Mouse (Mus musculus): ENCODE measurements at regions not wholly inside any gene's neighbourhood (a gene's known extent, or its start where the extent isn't known, plus 50 kb on each side); places are given as distances from the start of the nearest gene placed in this dataset.

DNA sequence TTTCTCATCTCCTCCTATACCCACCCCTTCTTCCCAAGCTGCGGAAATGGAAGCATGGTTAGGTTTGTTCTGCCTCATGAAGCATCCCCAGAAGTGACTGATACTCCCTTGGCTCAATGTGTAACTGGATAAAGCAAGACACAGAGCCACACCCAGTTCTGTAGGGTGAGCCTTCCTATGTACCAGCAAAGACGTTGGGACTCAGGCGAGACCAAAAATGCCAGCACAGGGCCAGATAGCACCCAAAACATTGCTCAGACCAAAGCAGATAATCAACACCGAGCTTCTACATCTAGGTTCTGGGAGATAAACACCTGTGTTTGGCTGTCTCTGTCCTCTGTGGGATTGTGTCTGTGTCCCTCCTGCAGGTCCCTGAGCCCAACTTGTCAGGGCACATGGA, 212.8 kb upstream of the Irx3 start:
- no peak for DNase-seq
- no peak overlapping the region for H3K27ac ChIP-seq (ENCODE audit: insufficient read depth, low read depth, low read length)
- 82% methylated on average over 4 of the region's 4 CpGs for WGBS
- H3K4me1 ChIP-seq (ENCODE audit: control insufficient read depth, insufficient read depth, low read length): no peaks in the 10 kb centered on the region
- TF ChIP-seq CTCF (conservative IDR thresholded peaks at IDR 0.05; ENCODE audit: insufficient read depth, insufficient read length, low read depth, low read length): no peak
- TF ChIP-seq POLR2A (IDR thresholded peaks at IDR 0.05; ENCODE audit: low read depth, low read length): no peak
- H3K27me3 ChIP-seq (replicated peaks; ENCODE audit: control insufficient read depth, insufficient read depth, low read length): no peaks in the 10 kb centered on the region; the same call in 1 of the 2 replicates
- no peaks in the 10 kb centered on the region for H3K36me3 ChIP-seq (ENCODE audit: control insufficient read depth, insufficient read depth, low read length)
- no peak overlapping the region for H3K4me3 ChIP-seq (ENCODE audit: insufficient read depth, low read depth, low read length)

DNA sequence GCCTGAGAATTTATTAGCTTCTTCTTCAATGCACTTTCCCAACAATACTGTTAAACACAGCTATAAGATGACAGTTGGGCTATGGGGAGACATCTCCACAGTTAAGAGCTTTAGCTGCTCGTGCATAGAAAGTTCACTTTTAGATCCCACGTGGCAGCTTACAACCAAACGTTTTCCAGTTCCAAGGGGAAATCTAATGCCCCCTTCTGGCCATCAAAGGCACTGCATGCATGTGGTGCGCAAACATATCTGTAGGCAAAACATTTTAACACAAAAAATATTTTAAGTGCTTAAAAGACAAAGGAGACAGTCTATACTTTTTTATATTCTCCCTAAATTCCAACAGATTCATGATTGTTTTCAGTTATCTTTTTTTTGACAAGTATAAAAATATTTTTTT, 211.3 kb upstream of the Irx3 start:
- Histone ChIP-seq H3K27ac (ENCODE audit: insufficient read depth, low read depth, low read length) (no peak overlapping the region), H3K36me3 (ENCODE audit: control insufficient read depth, insufficient read depth, low read length) (no peaks in the 10 kb centered on the region), H3K4me1 (ENCODE audit: control insufficient read depth, insufficient read depth, low read length) (no peaks in the 10 kb centered on the region), H3K4me3 (ENCODE audit: insufficient read depth, low read depth, low read length) (no peak overlapping the region), H3K27me3 (replicated peaks; ENCODE audit: control insufficient read depth, insufficient read depth, low read length) (no peaks in the 10 kb centered on the region; the same call in 1 of the 2 replicates)
- peak; percentile 32; the same call in 1 of the 2 replicates for TF ChIP-seq CTCF (conservative IDR thresholded peaks at IDR 0.05; ENCODE audit: insufficient read depth, insufficient read length, low read depth, low read length)
- TF ChIP-seq POLR2A (IDR thresholded peaks at IDR 0.05; ENCODE audit: low read depth, low read length): no peak
- WGBS: 70% methylated on average over 4 of the region's 4 CpGs
- DNase-seq: no peak

DNA sequence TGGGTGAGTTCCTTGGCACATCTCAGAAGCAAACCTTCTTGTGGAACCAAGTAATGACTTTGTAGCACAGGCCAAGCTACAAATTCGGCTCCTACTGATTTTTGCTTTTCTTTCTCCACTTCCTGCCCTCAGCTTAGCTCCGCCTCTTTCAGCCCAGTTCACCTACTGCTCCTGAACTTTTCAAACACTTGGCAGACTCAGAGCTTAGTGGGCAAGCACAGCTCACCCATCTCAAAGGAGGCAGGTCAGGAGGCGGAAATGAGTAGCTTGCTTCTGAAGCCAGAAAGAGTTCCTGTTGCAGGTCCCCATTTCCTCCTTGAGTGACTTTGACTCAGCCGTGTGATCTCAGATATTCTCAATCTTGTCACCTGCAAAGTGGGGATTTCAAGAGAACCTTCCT, 208.5 kb upstream of the Irx3 start:
- H3K4me3 ChIP-seq (ENCODE audit: insufficient read depth, low read depth, low read length): no peak overlapping the region
- H3K27me3 ChIP-seq (replicated peaks; ENCODE audit: control insufficient read depth, insufficient read depth, low read length): no peaks in the 10 kb centered on the region
- TF ChIP-seq CTCF (conservative IDR thresholded peaks at IDR 0.05; ENCODE audit: insufficient read depth, insufficient read length, low read depth, low read length) (no peak), POLR2A (IDR thresholded peaks at IDR 0.05; ENCODE audit: low read depth, low read length) (no peak)
- peak overlapping the region; percentile 3; the same call in 1 of the 2 replicates for H3K27ac ChIP-seq (ENCODE audit: insufficient read depth, low read depth, low read length)
- H3K4me1 ChIP-seq (ENCODE audit: control insufficient read depth, insufficient read depth, low read length): no peaks in the 10 kb centered on the region
- no peaks in the 10 kb centered on the region for H3K36me3 ChIP-seq (ENCODE audit: control insufficient read depth, insufficient read depth, low read length)
- 65% methylated on average over 4 of the region's 4 CpGs for WGBS
- peak; percentile 74 for DNase-seq

DNA sequence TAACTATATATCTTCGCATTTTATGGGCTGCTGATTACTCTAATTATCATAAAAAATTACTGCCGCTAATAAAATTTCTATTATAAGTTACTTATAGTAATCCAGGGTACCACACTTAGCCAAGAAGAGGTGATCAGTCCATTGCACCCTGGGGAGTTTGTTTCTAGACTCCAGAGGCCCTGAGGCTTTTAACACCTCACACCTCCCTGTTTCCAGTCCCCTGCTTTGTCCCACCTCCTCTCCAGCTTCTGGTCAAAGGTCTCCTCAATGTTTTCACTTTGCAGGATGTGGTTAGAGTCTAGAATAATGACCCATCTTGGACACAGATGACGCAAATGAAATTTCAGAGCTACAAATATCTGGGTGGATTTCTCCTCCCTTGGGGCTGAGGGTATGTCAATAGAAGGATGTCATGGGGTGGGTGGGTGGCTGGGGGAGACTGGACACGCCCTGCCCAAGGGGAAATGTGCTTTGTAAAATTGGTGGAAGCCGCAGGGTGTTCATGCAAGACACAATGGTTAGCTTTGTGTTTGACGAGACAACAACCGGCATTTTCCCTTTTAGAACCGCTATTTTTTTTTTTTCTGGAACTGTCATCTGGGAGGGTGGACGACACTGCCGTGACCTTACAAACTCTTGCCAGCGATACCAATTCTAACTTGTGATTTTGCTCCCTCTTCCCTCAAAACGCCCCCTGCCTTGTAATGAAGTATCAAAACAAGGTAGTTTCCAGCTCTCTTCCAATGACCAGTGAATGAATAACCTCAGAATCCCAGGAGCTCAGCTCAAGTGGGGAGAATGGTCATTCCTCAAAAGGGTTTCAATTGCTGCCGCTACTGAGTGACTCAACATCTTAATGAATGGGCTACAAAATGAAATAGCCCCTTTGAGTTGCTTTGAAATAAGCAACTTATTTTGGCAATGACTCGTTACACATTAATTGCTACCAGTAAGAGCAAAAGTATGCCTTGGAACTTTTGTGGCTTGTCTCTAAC, 207.0 kb upstream of the Irx3 start:
- Histone ChIP-seq H3K27me3 (replicated peaks; ENCODE audit: control insufficient read depth, insufficient read depth, low read length) (no peaks in the 10 kb centered on the region), H3K36me3 (ENCODE audit: control insufficient read depth, insufficient read depth, low read length) (no peaks in the 10 kb centered on the region), H3K4me3 (ENCODE audit: insufficient read depth, low read depth, low read length) (no peak overlapping the region), H3K4me1 (ENCODE audit: control insufficient read depth, insufficient read depth, low read length) (no peaks in the 10 kb centered on the region), H3K27ac (ENCODE audit: insufficient read depth, low read depth, low read length) (peak overlapping the region; percentile 52; the same call in 1 of the 2 replicates)
- peak; percentile 80 for DNase-seq
- TF ChIP-seq CTCF (conservative IDR thresholded peaks at IDR 0.05; ENCODE audit: insufficient read depth, insufficient read length, low read depth, low read length) (no peak), POLR2A (IDR thresholded peaks at IDR 0.05; ENCODE audit: low read depth, low read length) (no peak)
- 33% methylated on average over 14 of the region's 14 CpGs for WGBS

DNA sequence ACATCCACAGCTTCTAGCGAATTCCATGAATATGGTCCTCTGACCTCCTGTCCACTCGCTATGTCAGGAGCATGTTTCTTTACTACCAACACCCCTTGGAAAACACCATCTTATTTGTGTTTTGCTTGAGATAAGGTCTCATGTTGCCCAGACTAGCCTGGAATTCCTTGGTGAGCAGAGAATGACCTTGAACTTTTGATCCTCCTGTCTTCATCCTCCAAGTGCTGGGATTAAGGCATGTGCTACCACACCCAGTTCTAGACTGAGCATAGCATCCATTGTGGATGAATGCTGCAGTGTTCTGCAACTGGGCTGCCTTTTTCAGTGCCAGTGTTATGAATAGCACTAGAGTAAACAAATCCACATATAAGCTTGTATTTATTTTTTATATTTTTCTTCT, 203.2 kb upstream of the Irx3 start:
- no peaks in the 10 kb centered on the region for H3K4me1 ChIP-seq (ENCODE audit: control insufficient read depth, insufficient read depth, low read length)
- WGBS: 93% methylated on average over 2 of the region's 2 CpGs

DNA sequence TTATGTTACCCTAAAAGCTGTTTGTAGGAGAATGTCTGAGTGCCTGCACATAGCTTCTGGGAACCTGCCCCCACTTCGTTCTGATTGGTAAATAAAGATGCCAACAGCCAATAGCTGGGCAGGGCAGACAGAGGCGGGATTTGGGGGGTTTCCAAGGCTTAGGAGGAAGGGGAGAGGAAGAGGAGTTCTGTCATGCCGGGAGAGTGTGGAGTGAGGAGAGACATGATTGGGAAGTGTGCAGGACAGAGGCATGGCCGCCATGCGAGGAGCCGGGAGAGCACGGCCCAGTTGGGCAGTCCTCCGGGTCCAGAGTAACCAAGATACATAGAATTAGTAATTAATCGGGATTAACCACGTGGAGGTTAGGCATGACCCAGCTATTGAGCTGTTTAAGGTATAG, 202.7 kb upstream of the Irx3 start:
- H3K4me1 ChIP-seq (ENCODE audit: control insufficient read depth, insufficient read depth, low read length): no peaks in the 10 kb centered on the region
- WGBS: 75% methylated on average over 10 of the region's 10 CpGs

More for the DNA sequence above, 203.2 kb upstream of the Irx3 start:
- Histone ChIP-seq H3K36me3 (ENCODE audit: control insufficient read depth, insufficient read depth, low read length) (no peaks in the 10 kb centered on the region), H3K27me3 (replicated peaks; ENCODE audit: control insufficient read depth, insufficient read depth, low read length) (no peaks in the 10 kb centered on the region), H3K4me3 (ENCODE audit: insufficient read depth, low read depth, low read length) (no peak overlapping the region), H3K27ac (ENCODE audit: insufficient read depth, low read depth, low read length) (no peak overlapping the region)
- DNase-seq: no peak
- TF ChIP-seq POLR2A (IDR thresholded peaks at IDR 0.05; ENCODE audit: low read depth, low read length) (no peak), CTCF (conservative IDR thresholded peaks at IDR 0.05; ENCODE audit: insufficient read depth, insufficient read length, low read depth, low read length) (no peak)

DNA sequence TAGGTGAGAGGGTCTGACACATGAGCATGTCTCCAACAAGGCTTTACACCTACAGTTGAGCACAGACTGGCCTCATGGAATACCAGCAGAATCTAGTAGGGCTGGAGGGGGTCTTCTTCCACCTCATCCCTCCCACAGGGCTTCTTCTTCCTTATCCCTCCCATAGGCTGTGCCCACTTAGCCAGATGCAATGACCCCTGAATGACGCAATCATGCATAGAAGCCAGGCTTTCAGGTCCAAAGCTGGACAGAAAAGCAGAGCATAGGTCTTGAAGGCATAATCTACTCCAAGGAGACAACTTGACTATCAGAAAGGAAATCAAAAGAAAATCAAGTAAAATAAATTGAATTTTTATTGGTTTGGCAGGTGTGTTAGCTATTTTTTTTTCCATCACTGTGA, 198.5 kb upstream of the Irx3 start:
- Histone ChIP-seq H3K27me3 (replicated peaks; ENCODE audit: control insufficient read depth, insufficient read depth, low read length) (no peaks in the 10 kb centered on the region), H3K36me3 (ENCODE audit: control insufficient read depth, insufficient read depth, low read length) (no peaks in the 10 kb centered on the region), H3K4me1 (ENCODE audit: control insufficient read depth, insufficient read depth, low read length) (no peaks in the 10 kb centered on the region), H3K4me3 (ENCODE audit: insufficient read depth, low read depth, low read length) (no peak overlapping the region), H3K27ac (ENCODE audit: insufficient read depth, low read depth, low read length) (no peak overlapping the region)
- DNase-seq: no peak
- TF ChIP-seq POLR2A (IDR thresholded peaks at IDR 0.05; ENCODE audit: low read depth, low read length): no peak
- TF ChIP-seq CTCF (conservative IDR thresholded peaks at IDR 0.05; ENCODE audit: insufficient read depth, insufficient read length, low read depth, low read length): no peak
- WGBS: 90% methylated on average over 1 of the region's 1 CpGs

More for the DNA sequence above, 202.7 kb upstream of the Irx3 start:
- Histone ChIP-seq H3K27me3 (replicated peaks; ENCODE audit: control insufficient read depth, insufficient read depth, low read length) (no peaks in the 10 kb centered on the region), H3K36me3 (ENCODE audit: control insufficient read depth, insufficient read depth, low read length) (no peaks in the 10 kb centered on the region), H3K4me3 (ENCODE audit: insufficient read depth, low read depth, low read length) (no peak overlapping the region), H3K27ac (ENCODE audit: insufficient read depth, low read depth, low read length) (no peak overlapping the region)
- DNase-seq: no peak
- TF ChIP-seq POLR2A (IDR thresholded peaks at IDR 0.05; ENCODE audit: low read depth, low read length) (no peak), CTCF (conservative IDR thresholded peaks at IDR 0.05; ENCODE audit: insufficient read depth, insufficient read length, low read depth, low read length) (no peak)

Data from kidney, adult 2 months (tissue).